Mouse (Mus musculus): ENCODE data around the gene Scn9a.

GRCm38 (mm10) chr2:66656430-66656829 is 21.7 kb upstream of the Scn9a start:
- TF ChIP-seq CTCF (IDR thresholded peaks at IDR 0.05; ENCODE audit: extremely low read depth, insufficient read length, insufficient replicate concordance, low read depth, low read length) (no peak), POLR2A (IDR thresholded peaks at IDR 0.05; ENCODE audit: low read depth, low read length) (no peak)
